Mouse (Mus musculus): ENCODE results near the gene Cd53. TPM values are rescaled to one million over a fixed set of nuclear protein-coding genes. Genes with fewer than 3 reads are reported as not detected.

Cd53 gene
- polyA plus RNA-seq (2016; fragmentation: Nextera tagmentation; extraction: Ambion mirVana) = 12.6 and 13.7 TPM in 2 replicates

- no peaks in the 10 kb centered on the region for H3K9me3 ChIP-seq (replicated peaks)
- peak; percentile 40; the same call in 1 of the 2 replicates for ATAC-seq
- H3K9ac ChIP-seq = no peak within 1 kb of the TSS
- 0 out of 2 replicates have a peak within 1 kb of the TSS, but pooled peaks have one; percentile 5 for H3K4me3 ChIP-seq
- H3K4me1 ChIP-seq = no peaks in the 10 kb centered on the region
- H3K36me3 ChIP-seq = no peaks in the 10 kb centered on the region
- H3K4me2 ChIP-seq = no peak within 1 kb of the TSS
- no peaks in the 10 kb centered on the region for H3K27me3 ChIP-seq (replicated peaks)
- no peak within 1 kb of the TSS for H3K27ac ChIP-seq
- WGBS (ENCODE audit: insufficient replicate concordance) = 11% methylated on average over 2 of the region's 2 CpGs
These were observed at the start of gene Cd53 for GRCm38 (mm10) chr3:106789930-106790329. Gene Cd53 (minus strand): TSS chr3:106790149.

- WGBS (ENCODE audit: insufficient replicate concordance) = 75% methylated on average over 1 of the region's 1 CpGs
- H3K4me3 ChIP-seq = no peak overlapping the region
- no peak overlapping the region for H3K9ac ChIP-seq
- H3K4me2 ChIP-seq = no peak overlapping the region
- ATAC-seq = no peak
- no peaks in the 10 kb centered on the region for H3K27me3 ChIP-seq (replicated peaks)
- H3K27ac ChIP-seq = no peak overlapping the region
- no peaks in the 10 kb centered on the region for H3K4me1 ChIP-seq
- H3K36me3 ChIP-seq = no peaks in the 10 kb centered on the region
- peaks cover 4% of the 10 kb centered on the region; the same call in 1 of the 2 replicates for H3K9me3 ChIP-seq (replicated peaks)
These were observed 42.2 kb upstream of the Cd53 start for GRCm38 (mm10) chr3:106832107-106832506.

GRCm38 (mm10) chr3:106826187-106826586 is 36.2 kb upstream of the Cd53 start, which contains the start of gene Olfr266:
Gene Olfr266 (minus strand): TSS chr3:106826287.
- Histone ChIP-seq H3K4me1 (no peaks in the 10 kb centered on the region), H3K4me3 (no peak within 1 kb of the TSS), H3K27me3 (replicated peaks) (no peaks in the 10 kb centered on the region), H3K4me2 (no peak within 1 kb of the TSS), H3K36me3 (no peaks in the 10 kb centered on the region), H3K9me3 (replicated peaks) (no peaks in the 10 kb centered on the region), H3K27ac (no peak within 1 kb of the TSS), H3K9ac (no peak within 1 kb of the TSS)
- 65% methylated on average over 1 of the region's 1 CpGs for WGBS (ENCODE audit: insufficient replicate concordance)
- no peak for ATAC-seq

GRCm38 (mm10) chr3:106817676-106818075 is 27.7 kb upstream of the Cd53 start:
- Histone ChIP-seq H3K27ac (no peak overlapping the region), H3K36me3 (no peaks in the 10 kb centered on the region), H3K4me1 (no peaks in the 10 kb centered on the region), H3K9me3 (replicated peaks) (no peaks in the 10 kb centered on the region), H3K4me2 (no peak overlapping the region), H3K27me3 (replicated peaks) (no peaks in the 10 kb centered on the region), H3K9ac (no peak overlapping the region), H3K4me3 (no peak overlapping the region)
- no peak for ATAC-seq
- WGBS (ENCODE audit: insufficient replicate concordance) = 51% methylated on average over 2 of the region's 2 CpGs

GRCm38 (mm10) chr3:106808972-106809695 is 19.2 kb upstream of the Cd53 start:
- no peaks in the 10 kb centered on the region for H3K4me1 ChIP-seq
- no peak for ATAC-seq
- WGBS (ENCODE audit: insufficient replicate concordance) = 47% methylated on average over 2 of the region's 2 CpGs
- H3K27me3 ChIP-seq (replicated peaks) = no peaks in the 10 kb centered on the region
- H3K9ac ChIP-seq = no peak overlapping the region
- no peaks in the 10 kb centered on the region for H3K9me3 ChIP-seq (replicated peaks)
- no peak overlapping the region for H3K4me3 ChIP-seq
- H3K4me2 ChIP-seq = no peak overlapping the region
- H3K27ac ChIP-seq = no peak overlapping the region
- no peaks in the 10 kb centered on the region for H3K36me3 ChIP-seq

- ATAC-seq = no peak
- Histone ChIP-seq H3K36me3 (no peaks in the 10 kb centered on the region), H3K4me2 (no peak overlapping the region), H3K9me3 (replicated peaks) (no peaks in the 10 kb centered on the region), H3K27ac (no peak overlapping the region), H3K27me3 (replicated peaks) (no peaks in the 10 kb centered on the region), H3K4me1 (no peaks in the 10 kb centered on the region), H3K9ac (no peak overlapping the region), H3K4me3 (no peak overlapping the region)
These were observed 8.1 kb upstream of the Cd53 start for GRCm38 (mm10) chr3:106798079-106798478.

- H3K9me3 ChIP-seq (replicated peaks) = no peaks in the 10 kb centered on the region
- no peaks in the 10 kb centered on the region for H3K27me3 ChIP-seq (replicated peaks)
- ATAC-seq = no peak
- no peak overlapping the region for H3K4me3 ChIP-seq
- no peak overlapping the region for H3K4me2 ChIP-seq
- no peak overlapping the region for H3K9ac ChIP-seq
- no peak overlapping the region for H3K27ac ChIP-seq
- no peaks in the 10 kb centered on the region for H3K36me3 ChIP-seq
- WGBS (ENCODE audit: insufficient replicate concordance) = 8% methylated on average over 2 of the region's 2 CpGs
- no peaks in the 10 kb centered on the region for H3K4me1 ChIP-seq
These were observed 1.5 kb downstream of the Cd53 start for GRCm38 (mm10) chr3:106788440-106788887.

GRCm38 (mm10) chr3:106787972-106788371 is 2.0 kb downstream of the Cd53 start:
- Histone ChIP-seq H3K9ac (no peak overlapping the region), H3K27ac (no peak overlapping the region), H3K36me3 (no peaks in the 10 kb centered on the region), H3K4me1 (no peaks in the 10 kb centered on the region), H3K9me3 (replicated peaks) (no peaks in the 10 kb centered on the region), H3K27me3 (replicated peaks) (no peaks in the 10 kb centered on the region), H3K4me3 (no peak overlapping the region), H3K4me2 (no peak overlapping the region)
- ATAC-seq = no peak

- 44% methylated on average over 3 of the region's 3 CpGs for WGBS (ENCODE audit: insufficient replicate concordance)
- Histone ChIP-seq H3K36me3 (no peaks in the 10 kb centered on the region), H3K4me1 (no peaks in the 10 kb centered on the region), H3K9me3 (replicated peaks) (no peaks in the 10 kb centered on the region), H3K4me2 (no peak overlapping the region), H3K27me3 (replicated peaks) (no peaks in the 10 kb centered on the region), H3K27ac (no peak overlapping the region), H3K9ac (no peak overlapping the region), H3K4me3 (no peak overlapping the region)
- ATAC-seq = no peak
These were observed 4.8 kb downstream of the Cd53 start for GRCm38 (mm10) chr3:106785130-106785529.

- no peak overlapping the region for H3K4me3 ChIP-seq
- ATAC-seq = no peak
- no peak overlapping the region for H3K4me2 ChIP-seq
- H3K27ac ChIP-seq = no peak overlapping the region
- H3K36me3 ChIP-seq = no peaks in the 10 kb centered on the region
- H3K9ac ChIP-seq = no peak overlapping the region
- no peaks in the 10 kb centered on the region for H3K27me3 ChIP-seq (replicated peaks)
- H3K9me3 ChIP-seq (replicated peaks) = no peaks in the 10 kb centered on the region
- WGBS (ENCODE audit: insufficient replicate concordance) = 55% methylated on average over 1 of the region's 1 CpGs
- H3K4me1 ChIP-seq = no peaks in the 10 kb centered on the region
These were observed 18.1 kb downstream of the Cd53 start for GRCm38 (mm10) chr3:106771834-106772233.

GRCm38 (mm10) chr3:106755898-106756297 is 34.1 kb downstream of the Cd53 start:
- H3K9me3 ChIP-seq (replicated peaks) = no peaks in the 10 kb centered on the region
- no peaks in the 10 kb centered on the region for H3K36me3 ChIP-seq
- H3K4me1 ChIP-seq = no peaks in the 10 kb centered on the region
- no peak for ATAC-seq
- WGBS (ENCODE audit: insufficient replicate concordance) = 41% methylated on average over 1 of the region's 1 CpGs
- no peak overlapping the region for H3K9ac ChIP-seq
- H3K4me3 ChIP-seq = no peak overlapping the region
- no peak overlapping the region for H3K27ac ChIP-seq
- no peaks in the 10 kb centered on the region for H3K27me3 ChIP-seq (replicated peaks)
- no peak overlapping the region for H3K4me2 ChIP-seq

- Histone ChIP-seq H3K4me1 (no peaks in the 10 kb centered on the region), H3K36me3 (0 out of 2 replicates have a peak, but pooled peaks cover 2% of the 10 kb centered on the region), H3K27me3 (replicated peaks) (peaks cover 7% of the 10 kb centered on the region; the same call in 1 of the 2 replicates), H3K9me3 (replicated peaks) (0 out of 2 replicates have a peak, but pooled peaks cover 4% of the 10 kb centered on the region), H3K4me3 (peak overlapping the region; percentile 64), H3K9ac (peak overlapping the region; percentile 63), H3K27ac (peak overlapping the region; percentile 87), H3K4me2 (peak overlapping the region; percentile 75)
- ATAC-seq = peak; percentile 85
- 1% methylated on average over 33 of the region's 33 CpGs for WGBS (ENCODE audit: insufficient replicate concordance)
These were observed 67.7 kb downstream of the Cd53 start for GRCm38 (mm10) chr3:106722028-106722945.

All from liver, embryonic 12.5 days (tissue).